Mouse (Mus musculus) heart, postnatal 0 days (tissue): ENCODE measurements around the gene Esrp2. TPM values are rescaled to one million over a fixed set of nuclear protein-coding genes. Genes with fewer than 3 reads are reported as not detected.
A peak's percentile ranks its signal among the peaks of the same experiment; 100 is the strongest.

Source experiments
- ATAC-seq: fragments of 200-750 bp; cut with Nextera tagmentation; 2 replicates; pipeline ENCODE4 v1.8.0; 2017; ENCODE audit warnings: low read depth, moderate number of reproducible peaks, moderate library complexity; ENCODE audit not compliant: insufficient read depth
- DNase-seq: peaks from one replicate; pipeline ENCODE4 v3.0.0-alpha.2; 2016; ENCODE audit warnings: low spot score
- H3K27ac ChIP-seq: fragments of 300-500 bp; sonication (generic); 2 replicates; pipeline ENCODE4 v1.5.1; 2014; ENCODE audit warnings: low read depth, mild to moderate bottlenecking
- H3K27me3 ChIP-seq: fragments of 300-500 bp; sonication (generic); 2 replicates; pipeline ENCODE4 v1.6.1; 2014; ENCODE audit warnings: low read length, mixed read lengths; ENCODE audit not compliant: control insufficient read depth, insufficient read depth
- H3K36me3 ChIP-seq: fragments of 300-500 bp; sonication (generic); replicated peaks from 2 replicates; pipeline ENCODE4 v1.6.1; 2014; ENCODE audit warnings: low read length, mixed read lengths; ENCODE audit not compliant: control insufficient read depth, insufficient read depth
- H3K4me1 ChIP-seq: fragments of 300-500 bp; sonication (generic); 2 replicates; pipeline ENCODE4 v1.6.1; 2014; ENCODE audit warnings: antibody characterized with exemption; ENCODE audit not compliant: control insufficient read depth, insufficient read depth
- H3K4me2 ChIP-seq: fragments of 300-500 bp; sonication (generic); 2 replicates; pipeline ENCODE4 v1.6.1; 2014; ENCODE audit warnings: low read depth, mild to moderate bottlenecking, low read length, moderate library complexity
- H3K4me3 ChIP-seq: fragments of 300-500 bp; sonication (generic); 2 replicates; pipeline ENCODE4 v1.5.1; 2014; ENCODE audit warnings: low read depth, low read length
- H3K9ac ChIP-seq: fragments of 300-500 bp; sonication (generic); replicated peaks from 2 replicates; pipeline ENCODE4 v1.6.1; 2014; ENCODE audit warnings: low read depth, low read length, mixed read lengths
- H3K9me3 ChIP-seq: fragments of 300-500 bp; sonication (generic); replicated peaks from 2 replicates; pipeline ENCODE4 v1.6.1; 2016; ENCODE audit warnings: low read length; ENCODE audit not compliant: control insufficient read depth
- CTCF ChIP-seq: IDR thresholded peaks from 2 replicates; pipeline ENCODE4 v1.5.1; 2016; ENCODE audit warnings: antibody characterized with exemption, control low read depth, low read depth
- EP300 ChIP-seq: IDR thresholded peaks from 2 replicates; pipeline ENCODE4 v1.6.1; 2016; ENCODE audit warnings: antibody characterized with exemption, low read depth
- WGBS: fragments of 180-500 bp; shearing (Covaris S2); extraction: QIAGEN DNeasy Blood & Tissue Kit; methylation state at CpG from one replicate; pipeline ENCODE4 v1.1.7; 2014; 5-methylcytosine and 5-hydroxymethylcytosine counted together
- polyA plus RNA-seq: library from polyadenylated mRNA; unstranded; fragments of >200 nt; fragmentation: Nextera tagmentation; extraction: Ambion mirVana; gene quantifications from 2 replicates; pipeline ENCODE4 v1.2.1, GENCODE M21; 2015
- total RNA-seq: library from RNA; depleted of rRNA; stranded (reverse); fragments of >200 nt; gene quantifications from 2 replicates; pipeline ENCODE4 v1.2.3, GENCODE M21; 2014; ENCODE audit warnings: low replicate concordance

Gene Esrp2
- total and polyA plus RNA-seq, 2 experiments from 2014 or later, result 0.31 to 10.6 TPM

- peak overlapping the region; percentile 84 for H3K4me3 ChIP-seq
- no peak for TF ChIP-seq CTCF
- no peak for TF ChIP-seq EP300
- no peak for ATAC-seq
- peaks cover 4% of the 10 kb centered on the region for H3K36me3 ChIP-seq
- H3K27me3 ChIP-seq, result no peaks in the 10 kb centered on the region
- peaks cover 8% of the 10 kb centered on the region for H3K4me1 ChIP-seq
- DNase-seq, result no peak
- peak overlapping the region; percentile 88 for H3K4me2 ChIP-seq
- no peaks in the 10 kb centered on the region for H3K9me3 ChIP-seq
- peak overlapping the region; percentile 72 for H3K9ac ChIP-seq
- no peak overlapping the region for H3K27ac ChIP-seq
- 78% methylated on average over 9 of the region's 9 CpGs for WGBS
Observed at GRCm38 (mm10) chr8:106151041-106151440, 14.3 kb upstream of the Esrp2 start.

GRCm38 (mm10) chr8:106150653-106151000 is 13.9 kb upstream of the Esrp2 start:
- ATAC-seq (no peak), DNase-seq (no peak)
- TF ChIP-seq CTCF, result no peak
- no peak for TF ChIP-seq EP300
- peaks cover 3% of the 10 kb centered on the region; the same call in 1 of the 2 replicates for H3K36me3 ChIP-seq
- no peak overlapping the region for H3K27ac ChIP-seq
- H3K4me3 ChIP-seq, result peak overlapping the region; percentile 84
- no peaks in the 10 kb centered on the region for H3K9me3 ChIP-seq
- 23% methylated on average over 8 of the region's 8 CpGs for WGBS
- peak overlapping the region; percentile 88 for H3K4me2 ChIP-seq
- peaks cover 8% of the 10 kb centered on the region for H3K4me1 ChIP-seq
- H3K27me3 ChIP-seq, result no peaks in the 10 kb centered on the region
- peak overlapping the region; percentile 72 for H3K9ac ChIP-seq

- Histone ChIP-seq H3K27ac (peak within 1 kb of the TSS; percentile 15), H3K4me1 (peaks cover 8% of the 10 kb centered on the region), H3K36me3 (no peaks in the 10 kb centered on the region), H3K4me2 (peak within 1 kb of the TSS; percentile 88), H3K27me3 (no peaks in the 10 kb centered on the region), H3K4me3 (peak within 1 kb of the TSS; percentile 84), H3K9ac (peak within 1 kb of the TSS; percentile 72), H3K9me3 (no peaks in the 10 kb centered on the region)
- ATAC-seq (peak; percentile 93), DNase-seq (peak; percentile 91)
- under 1% methylated on average over 38 of the region's 38 CpGs for WGBS
- TF ChIP-seq EP300, result no peak
- TF ChIP-seq CTCF, result no peak
Observed at GRCm38 (mm10) chr8:106149801-106150652, 13.3 kb upstream of the Esrp2 start, which contains the start of gene Pla2g15. Gene Pla2g15, plus strand, starts transcription at chr8:106150399.

- DNase-seq (no peak), ATAC-seq (no peak)
- Histone ChIP-seq H3K36me3 (no peaks in the 10 kb centered on the region), H3K4me1 (peaks cover 8% of the 10 kb centered on the region), H3K4me3 (no peak overlapping the region), H3K27me3 (no peaks in the 10 kb centered on the region), H3K9me3 (no peaks in the 10 kb centered on the region), H3K9ac (no peak overlapping the region), H3K4me2 (no peak overlapping the region), H3K27ac (no peak overlapping the region)
- TF ChIP-seq EP300, result no peak
- no peak for TF ChIP-seq CTCF
- WGBS, result 82% methylated on average over 6 of the region's 6 CpGs
Observed at GRCm38 (mm10) chr8:106149025-106149424, 12.3 kb upstream of the Esrp2 start.

- no peak overlapping the region for H3K4me2 ChIP-seq
- no peak overlapping the region for H3K27ac ChIP-seq
- 68% methylated on average over 6 of the region's 6 CpGs for WGBS
- DNase-seq (no peak), ATAC-seq (no peak)
- H3K27me3 ChIP-seq, result no peaks in the 10 kb centered on the region
- H3K9me3 ChIP-seq, result no peaks in the 10 kb centered on the region
- no peak overlapping the region for H3K9ac ChIP-seq
- no peaks in the 10 kb centered on the region for H3K36me3 ChIP-seq
- H3K4me3 ChIP-seq, result no peak overlapping the region
- peaks cover 8% of the 10 kb centered on the region for H3K4me1 ChIP-seq
- no peak for TF ChIP-seq CTCF
- TF ChIP-seq EP300, result no peak
Observed at GRCm38 (mm10) chr8:106147868-106148565, 11.2 kb upstream of the Esrp2 start.
